8 mouse cellular contexts compared by ENCODE assay signal in the genomic region with DNA sequence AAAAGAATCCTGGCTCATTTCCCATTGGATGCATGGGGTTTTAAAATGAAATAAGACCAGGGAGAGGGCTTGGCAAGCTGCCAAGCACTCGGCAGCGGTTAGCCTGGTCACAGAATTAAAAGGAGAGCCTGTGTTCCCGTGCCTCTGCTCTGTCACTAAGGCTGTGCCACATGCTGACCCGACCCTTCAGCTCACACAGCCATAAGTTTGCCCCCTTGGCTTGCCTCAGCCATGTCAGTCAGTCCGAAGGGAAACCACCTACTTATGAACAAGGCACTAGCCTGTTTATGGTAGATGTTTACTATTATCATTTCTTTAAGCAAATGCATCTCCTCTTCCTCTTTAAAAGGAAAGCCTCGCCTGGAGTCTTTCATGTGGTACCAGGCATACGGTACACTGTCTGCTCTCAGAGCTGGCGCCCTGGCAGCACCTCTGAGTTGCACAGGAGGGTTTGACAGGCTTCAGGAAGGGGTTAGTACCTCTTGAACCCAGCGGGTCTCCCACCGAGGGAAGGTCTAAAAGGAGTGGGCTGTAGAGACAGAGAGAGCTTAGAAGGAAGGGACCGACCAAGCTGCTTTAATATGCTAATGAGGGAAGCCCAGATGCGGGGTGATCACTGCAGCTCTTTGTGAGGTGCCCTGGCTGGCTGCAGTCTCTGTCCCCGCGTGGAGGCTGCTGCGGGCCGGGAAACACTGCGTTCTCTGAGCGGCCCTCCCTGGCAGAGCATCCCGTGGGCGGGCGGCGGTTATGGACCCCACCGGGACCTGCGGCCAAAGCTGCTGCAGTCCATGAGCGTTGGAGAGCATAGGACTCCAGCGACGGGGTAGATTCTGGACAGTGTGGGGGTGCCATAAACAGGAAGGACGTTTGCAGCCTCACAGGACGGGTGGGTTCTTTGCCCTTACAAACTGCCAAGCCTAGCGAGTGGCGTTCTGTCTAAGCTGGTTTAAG. TPM values are rescaled to one million over a fixed set of nuclear protein-coding genes. Genes with fewer than 3 reads are reported as not detected.
A peak's percentile ranks its signal among the peaks of the same experiment; 100 is the strongest.
DNase-seq lines count a peak whose midpoint lies in the region; ATAC-seq and TF ChIP-seq lines count a peak whose summit lies in the region.

No protein-coding gene starts in this region.

- no peaks in the 10 kb centered on the region for H3K9me3 ChIP-seq in intestine, embryonic 16.5 days (ENCODE audit: control insufficient read depth, low read length)
- no peaks in the 10 kb centered on the region for H3K9me3 ChIP-seq in limb, embryonic 14.5 days (ENCODE audit: control insufficient read depth, low read length)

- peak overlapping the region; percentile 44 for H3K4me3 ChIP-seq in intestine, embryonic 16.5 days (ENCODE audit: low read length)
- peak overlapping the region; percentile 35 for H3K4me3 ChIP-seq in limb, embryonic 14.5 days (replicated peaks; ENCODE audit: low read length)
- peak overlapping the region; percentile 49 for H3K4me3 ChIP-seq in olfactory bulb, adult 2 months (ENCODE audit: insufficient read depth, low read depth, low read length)

- H3K9ac ChIP-seq in intestine, embryonic 16.5 days (ENCODE audit: low read depth, low read length): peak overlapping the region; percentile 48; the same call in 1 of the 2 replicates
- peak overlapping the region; percentile 51 for H3K9ac ChIP-seq in limb, embryonic 14.5 days (ENCODE audit: low read depth, low read length, severe bottlenecking)

- H3K27ac ChIP-seq in intestine, embryonic 16.5 days (ENCODE audit: low read length): no peak overlapping the region
- H3K27ac ChIP-seq in limb, embryonic 14.5 days (replicated peaks; ENCODE audit: low read depth, low read length): peak overlapping the region; percentile 34; the same call in 1 of the 2 replicates
- peak overlapping the region; percentile 42 for H3K27ac ChIP-seq in olfactory bulb, adult 2 months (ENCODE audit: insufficient read depth, low read depth, low read length)

- TF ChIP-seq CTCF in olfactory bulb, adult 2 months (IDR thresholded peaks at IDR 0.05; ENCODE audit: insufficient read depth, low read depth, low read length): no peak

- H3K36me3 ChIP-seq in intestine, embryonic 16.5 days (ENCODE audit: control insufficient read depth, insufficient read depth, low read length): no peaks in the 10 kb centered on the region
- H3K36me3 ChIP-seq in limb, embryonic 14.5 days (ENCODE audit: control insufficient read depth, insufficient read depth, low read length): no peaks in the 10 kb centered on the region

- peaks cover 9% of the 10 kb centered on the region for H3K4me1 ChIP-seq in intestine, embryonic 16.5 days (ENCODE audit: control insufficient read depth, insufficient read depth, low read length)
- H3K4me1 ChIP-seq in limb, embryonic 14.5 days (ENCODE audit: control insufficient read depth, insufficient read depth, low read length): peaks cover 20% of the 10 kb centered on the region
- peaks cover 6% of the 10 kb centered on the region for H3K4me1 ChIP-seq in olfactory bulb, adult 2 months (ENCODE audit: control insufficient read depth, insufficient read depth, low read length)

- DNase-seq in layer of hippocampus, adult 11-12 months (ENCODE audit: low spot score): peak; percentile 55
- no peak for DNase-seq in layer of hippocampus, adult 9-10 months (ENCODE audit: low spot score)
- peak; percentile 11 for DNase-seq in cerebellum, adult 9-10 months
- DNase-seq in limb, embryonic 14.5 days (ENCODE audit: low spot score): peak; percentile 94

- peak; percentile 89 for ATAC-seq in frontal cortex, adult (ENCODE audit: low TSS enrichment)
- ATAC-seq in intestine, embryonic 16.5 days: peak; percentile 66
- ATAC-seq in limb, embryonic 14.5 days (ENCODE audit: low FRiP score, low read depth): peak; percentile 85
- no peak for ATAC-seq in erythroblast, adult 5-6 weeks (replicated peaks; ENCODE audit: low FRiP score, poor library complexity, severe bottlenecking)

- TF ChIP-seq POLR2A in limb, embryonic 14.5 days (IDR thresholded peaks at IDR 0.05; ENCODE audit: borderline replicate concordance, extremely low read depth, insufficient read depth, insufficient read length): no peak
- no peak for TF ChIP-seq POLR2A in olfactory bulb, adult 2 months (IDR thresholded peaks at IDR 0.05; ENCODE audit: insufficient read depth, low read depth, low read length)

- peak overlapping the region; percentile 86 for H3K4me2 ChIP-seq in intestine, embryonic 16.5 days (ENCODE audit: low read depth, low read length)
- peak overlapping the region; percentile 65 for H3K4me2 ChIP-seq in limb, embryonic 14.5 days (replicated peaks; ENCODE audit: low read depth, low read length, severe bottlenecking)

- WGBS in intestine, embryonic 16.5 days: 4% methylated on average over 31 of the region's 31 CpGs
- 2% methylated on average over 31 of the region's 31 CpGs for WGBS in limb, embryonic 14.5 days
- WGBS in olfactory bulb, adult 2 months: under 1% methylated on average over 31 of the region's 31 CpGs

- no peaks in the 10 kb centered on the region for H3K27me3 ChIP-seq in intestine, embryonic 16.5 days (replicated peaks; ENCODE audit: control insufficient read depth, insufficient read depth, low read length)
- no peaks in the 10 kb centered on the region for H3K27me3 ChIP-seq in limb, embryonic 14.5 days (ENCODE audit: control insufficient read depth, insufficient read depth, low read length)

RNA-seq across cellular contexts. Expression of a gene that starts 14.0 kb away (rescaled TPM):
- 1.7 and 1.9 TPM in 2 replicates for polyA plus RNA-seq in intestine, embryonic 16.5 days (2015; fragmentation: Nextera tagmentation; extraction: Ambion mirVana)
- polyA plus RNA-seq in limb, embryonic 14.5 days (2012; rRNA removed): 6.4 and 7.7 TPM in 2 replicates
- 4.8 and 5.5 TPM in 2 replicates for polyA plus RNA-seq in limb, embryonic 14.5 days (2014; fragmentation: Nextera tagmentation; extraction: Ambion mirVana)
- polyA plus RNA-seq in olfactory bulb, adult 2 months (2012; ENCODE audit: insufficient read depth, insufficient read length, low replicate concordance, missing spikeins): not detected in 2 replicates
- total RNA-seq in erythroblast, adult 5-6 weeks (2015; ENCODE audit: low replicate concordance): not detected in 2 replicates
- 0.09 TPM in 1 of 2 replicates, not detected in the other for total RNA-seq in erythroblast, adult 5-6 weeks (2017; ENCODE audit: low replicate concordance)
